Mouse (Mus musculus) embryonic fibroblast, embryonic 13.5 days (primary cell): ENCODE measurements around the gene Exoc4.

Source experiments
- CTCF ChIP-seq: IDR thresholded peaks from 2 replicates; pipeline ENCODE4 v1.5.1; 2011; ENCODE audit warnings: mild to moderate bottlenecking, control low read depth, low read length, moderate library complexity, borderline replicate concordance; ENCODE audit not compliant: insufficient read depth
- POLR2A ChIP-seq: IDR thresholded peaks from 2 replicates; pipeline ENCODE4 v1.6.1; 2011; ENCODE audit warnings: low read depth, mild to moderate bottlenecking, control low read depth, low read length, moderate library complexity

DNA sequence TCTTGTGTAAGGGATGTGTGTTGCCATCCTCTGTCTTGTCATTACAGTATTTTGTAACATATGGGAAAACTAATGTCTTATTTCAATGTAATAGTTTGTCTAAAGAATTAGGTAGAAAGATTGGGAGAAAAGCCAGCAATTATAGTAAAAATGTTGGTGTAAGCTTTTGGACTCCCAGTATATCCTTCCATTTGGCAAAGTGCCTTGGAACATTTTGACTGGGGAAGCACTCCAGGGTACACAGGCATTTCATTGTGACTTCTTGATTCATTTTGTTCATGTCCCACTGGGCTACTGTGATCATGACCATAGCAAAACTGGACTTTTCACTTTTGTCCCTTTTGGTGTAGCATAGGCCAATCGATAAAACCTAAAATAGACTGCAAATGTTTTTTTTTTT, 61.6 kb downstream of the Exoc4 start:
- TF ChIP-seq POLR2A (no peak), CTCF (no peak)
